Mouse (Mus musculus): ENCODE data around the gene Foxp1. TPM values are rescaled to one million over a fixed set of nuclear protein-coding genes. Genes with fewer than 3 reads are reported as not detected.

Gene Foxp1
- polyA plus RNA-seq, 1 experiment from 2014 or later: 121 TPM

DNA sequence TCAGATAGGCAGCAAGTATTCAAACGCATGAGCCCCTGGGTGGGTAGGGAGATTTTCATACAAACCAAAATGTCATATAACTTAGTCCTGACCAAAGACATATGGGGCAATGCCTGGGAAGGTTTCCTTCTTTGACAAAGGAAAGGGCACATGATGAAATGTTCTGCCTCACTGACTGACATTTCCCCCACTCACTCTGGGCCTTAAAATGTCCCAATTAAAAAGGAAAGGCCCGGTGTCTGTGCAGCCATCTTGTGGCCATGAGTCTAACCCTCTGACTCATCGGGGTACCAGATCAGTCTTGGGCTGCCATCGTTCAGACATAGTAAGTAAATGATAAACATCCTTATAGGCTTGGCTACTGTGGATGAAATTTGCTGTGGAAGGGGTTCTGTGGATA is 310.1 kb downstream of the Foxp1 start:
- TF ChIP-seq EP300 (IDR thresholded peaks at IDR 0.05) (no peak), CTCF (IDR thresholded peaks at IDR 0.05) (no peak)
- Histone ChIP-seq H3K4me2 (replicated peaks; ENCODE audit: low read depth, low read length) (no peak overlapping the region), H3K36me3 (ENCODE audit: insufficient read depth, low read length) (no peaks in the 10 kb centered on the region; the same call in 1 of the 2 replicates), H3K9me3 (ENCODE audit: low read length) (no peaks in the 10 kb centered on the region), H3K4me1 (ENCODE audit: insufficient read depth, low read depth, low read length) (no peaks in the 10 kb centered on the region; the same call in 1 of the 2 replicates), H3K27ac (ENCODE audit: low read length) (no peak overlapping the region), H3K27me3 (replicated peaks; ENCODE audit: insufficient read depth, low read length) (no peaks in the 10 kb centered on the region), H3K4me3 (ENCODE audit: low read depth, low read length) (no peak overlapping the region), H3K9ac (replicated peaks; ENCODE audit: low read depth) (no peak overlapping the region)
- DNase-seq (ENCODE audit: low spot score) (peak; percentile 18), ATAC-seq (no peak)
- WGBS: 85% methylated on average over 4 of the region's 4 CpGs

DNA sequence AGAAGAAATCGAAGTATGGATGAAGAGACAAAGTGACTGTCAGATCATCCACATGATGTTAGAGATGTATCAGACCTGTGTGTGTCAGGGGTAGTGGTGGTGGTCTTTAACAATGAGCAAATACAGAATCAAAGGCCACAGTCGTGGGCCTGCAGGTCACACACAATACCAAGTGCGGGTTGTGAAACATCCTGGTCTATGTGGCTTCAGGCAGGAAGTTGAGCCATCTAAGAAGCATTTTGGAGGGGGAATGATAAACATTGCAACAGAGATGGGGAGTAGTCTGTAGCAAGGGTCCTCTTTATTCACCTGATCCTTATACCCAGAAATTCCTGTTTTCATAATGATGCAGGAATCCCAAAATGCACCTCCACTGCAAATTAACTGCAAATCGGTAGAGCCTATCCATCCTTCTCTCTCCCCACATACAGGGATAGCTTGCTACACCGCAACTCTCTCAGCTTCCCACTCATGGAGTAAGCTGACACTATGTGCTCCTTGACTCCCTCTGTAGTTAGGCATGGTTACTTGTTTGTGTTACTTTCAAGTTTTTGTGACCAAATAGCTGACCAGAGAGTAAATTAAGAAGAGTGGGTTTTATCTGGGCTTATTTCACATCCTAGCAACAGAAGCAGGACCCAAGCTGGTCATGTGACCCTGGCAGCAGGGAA is 310.7 kb downstream of the Foxp1 start:
- ATAC-seq (peak; percentile 41; the same call in 1 of the 2 replicates), DNase-seq (ENCODE audit: low spot score) (peak; percentile 25)
- Histone ChIP-seq H3K9me3 (ENCODE audit: low read length) (no peaks in the 10 kb centered on the region), H3K27ac (ENCODE audit: low read length) (no peak overlapping the region), H3K4me3 (ENCODE audit: low read depth, low read length) (no peak overlapping the region), H3K4me2 (replicated peaks; ENCODE audit: low read depth, low read length) (no peak overlapping the region), H3K27me3 (replicated peaks; ENCODE audit: insufficient read depth, low read length) (no peaks in the 10 kb centered on the region), H3K9ac (replicated peaks; ENCODE audit: low read depth) (no peak overlapping the region), H3K36me3 (ENCODE audit: insufficient read depth, low read length) (no peaks in the 10 kb centered on the region; the same call in 1 of the 2 replicates), H3K4me1 (ENCODE audit: insufficient read depth, low read depth, low read length) (no peaks in the 10 kb centered on the region; the same call in 1 of the 2 replicates)
- no peak for TF ChIP-seq EP300 (IDR thresholded peaks at IDR 0.05)
- 0 out of 2 replicates have a peak, but pooled peaks have one; percentile 6 for TF ChIP-seq CTCF (IDR thresholded peaks at IDR 0.05)
- WGBS: 70% methylated on average over 5 of the region's 5 CpGs

DNA sequence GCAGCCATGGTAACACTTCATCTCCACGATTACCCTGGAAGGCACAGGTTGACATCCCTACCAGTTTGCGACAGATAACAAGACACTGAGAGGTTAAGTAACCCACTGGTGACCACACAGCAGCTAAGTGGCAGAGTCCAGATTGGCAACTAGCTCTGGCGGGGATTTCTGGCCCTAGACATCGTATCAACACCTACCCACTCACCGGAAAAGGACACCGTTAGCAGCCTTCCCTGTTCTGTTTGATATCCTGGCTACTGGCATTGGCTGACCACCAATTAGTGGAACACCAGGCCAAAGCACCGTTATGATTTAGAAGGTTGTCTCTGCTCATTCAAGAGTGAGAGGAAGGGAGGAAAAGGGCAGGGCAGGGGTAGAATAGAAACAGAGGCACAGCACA is 312.4 kb downstream of the Foxp1 start:
- no peak for DNase-seq (ENCODE audit: low spot score)
- no peak overlapping the region for H3K9ac ChIP-seq (replicated peaks; ENCODE audit: low read depth)
- no peaks in the 10 kb centered on the region for H3K9me3 ChIP-seq (ENCODE audit: low read length)
- no peaks in the 10 kb centered on the region for H3K27me3 ChIP-seq (replicated peaks; ENCODE audit: insufficient read depth, low read length)
- no peak overlapping the region for H3K4me2 ChIP-seq (replicated peaks; ENCODE audit: low read depth, low read length)
- TF ChIP-seq CTCF (IDR thresholded peaks at IDR 0.05) (no peak), EP300 (IDR thresholded peaks at IDR 0.05) (no peak)
- 69% methylated on average over 7 of the region's 7 CpGs for WGBS
- H3K4me1 ChIP-seq (ENCODE audit: insufficient read depth, low read depth, low read length): peaks cover under 1% of the 10 kb centered on the region; the same call in 1 of the 2 replicates
- no peak for ATAC-seq
- no peak overlapping the region for H3K4me3 ChIP-seq (ENCODE audit: low read depth, low read length)
- no peak overlapping the region for H3K27ac ChIP-seq (ENCODE audit: low read length)
- no peaks in the 10 kb centered on the region; the same call in 1 of the 2 replicates for H3K36me3 ChIP-seq (ENCODE audit: insufficient read depth, low read length)

DNA sequence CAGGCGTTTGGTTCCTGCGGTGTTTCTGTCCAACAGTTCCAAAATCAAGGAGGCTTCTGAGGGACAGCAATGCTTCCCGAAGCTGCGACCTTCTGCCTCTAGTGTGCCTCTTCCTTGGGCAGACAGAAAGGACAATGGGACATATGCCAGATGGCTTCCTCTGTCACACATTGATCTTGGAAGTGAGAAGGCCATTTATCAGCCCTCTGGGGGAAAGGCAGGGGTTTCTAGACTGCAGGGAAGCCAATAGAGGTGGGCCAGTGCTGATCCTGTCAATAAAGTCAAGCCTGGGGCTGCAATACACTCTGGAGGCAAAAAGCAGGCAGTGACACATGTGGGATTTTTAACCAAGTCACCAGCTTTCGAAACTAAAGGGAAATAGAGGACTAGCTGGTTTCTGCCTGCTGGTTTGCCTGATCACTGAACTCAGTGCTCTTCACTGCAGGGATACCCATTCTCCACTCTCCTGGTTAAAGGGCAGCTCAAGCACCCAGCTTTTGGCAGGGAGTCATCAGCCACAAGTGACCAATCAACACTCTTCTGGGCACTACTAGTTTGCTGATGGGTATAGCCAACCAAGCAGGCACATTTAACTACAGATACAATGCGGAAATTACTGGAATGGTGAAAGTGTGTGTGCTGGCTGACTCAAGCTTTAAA is 315.2 kb downstream of the Foxp1 start:
- TF ChIP-seq CTCF (IDR thresholded peaks at IDR 0.05): no peak
- no peak for TF ChIP-seq EP300 (IDR thresholded peaks at IDR 0.05)
- Histone ChIP-seq H3K4me1 (ENCODE audit: insufficient read depth, low read depth, low read length) (peaks cover 16% of the 10 kb centered on the region), H3K4me2 (replicated peaks; ENCODE audit: low read depth, low read length) (no peak overlapping the region), H3K27ac (ENCODE audit: low read length) (no peak overlapping the region), H3K4me3 (ENCODE audit: low read depth, low read length) (no peak overlapping the region), H3K36me3 (ENCODE audit: insufficient read depth, low read length) (no peaks in the 10 kb centered on the region), H3K9me3 (ENCODE audit: low read length) (no peaks in the 10 kb centered on the region), H3K27me3 (replicated peaks; ENCODE audit: insufficient read depth, low read length) (no peaks in the 10 kb centered on the region), H3K9ac (replicated peaks; ENCODE audit: low read depth) (no peak overlapping the region)
- ATAC-seq (no peak), DNase-seq (ENCODE audit: low spot score) (no peak)
- WGBS: 56% methylated on average over 6 of the region's 6 CpGs

DNA sequence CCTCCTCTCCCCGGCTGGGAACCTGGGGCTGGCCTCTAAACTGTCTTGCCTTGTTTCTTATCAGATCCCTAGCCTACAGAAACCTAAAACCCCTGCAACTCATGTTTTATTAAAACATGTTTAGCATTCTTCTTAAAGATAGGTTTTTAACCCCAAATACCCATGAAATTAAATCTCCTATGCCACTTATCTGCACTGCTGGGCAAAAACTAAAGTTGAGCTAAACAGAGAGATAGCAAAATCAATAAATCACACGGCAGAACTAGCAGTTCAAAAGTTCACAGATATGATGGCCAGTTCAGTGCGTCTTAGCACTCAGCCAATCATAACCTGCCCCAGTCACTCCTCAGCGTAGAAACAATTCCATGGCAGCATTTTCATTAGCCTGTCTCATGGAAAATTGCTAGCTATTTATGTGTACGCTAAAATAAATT is 316.1 kb downstream of the Foxp1 start:
- no peak for DNase-seq (ENCODE audit: low spot score)

DNA sequence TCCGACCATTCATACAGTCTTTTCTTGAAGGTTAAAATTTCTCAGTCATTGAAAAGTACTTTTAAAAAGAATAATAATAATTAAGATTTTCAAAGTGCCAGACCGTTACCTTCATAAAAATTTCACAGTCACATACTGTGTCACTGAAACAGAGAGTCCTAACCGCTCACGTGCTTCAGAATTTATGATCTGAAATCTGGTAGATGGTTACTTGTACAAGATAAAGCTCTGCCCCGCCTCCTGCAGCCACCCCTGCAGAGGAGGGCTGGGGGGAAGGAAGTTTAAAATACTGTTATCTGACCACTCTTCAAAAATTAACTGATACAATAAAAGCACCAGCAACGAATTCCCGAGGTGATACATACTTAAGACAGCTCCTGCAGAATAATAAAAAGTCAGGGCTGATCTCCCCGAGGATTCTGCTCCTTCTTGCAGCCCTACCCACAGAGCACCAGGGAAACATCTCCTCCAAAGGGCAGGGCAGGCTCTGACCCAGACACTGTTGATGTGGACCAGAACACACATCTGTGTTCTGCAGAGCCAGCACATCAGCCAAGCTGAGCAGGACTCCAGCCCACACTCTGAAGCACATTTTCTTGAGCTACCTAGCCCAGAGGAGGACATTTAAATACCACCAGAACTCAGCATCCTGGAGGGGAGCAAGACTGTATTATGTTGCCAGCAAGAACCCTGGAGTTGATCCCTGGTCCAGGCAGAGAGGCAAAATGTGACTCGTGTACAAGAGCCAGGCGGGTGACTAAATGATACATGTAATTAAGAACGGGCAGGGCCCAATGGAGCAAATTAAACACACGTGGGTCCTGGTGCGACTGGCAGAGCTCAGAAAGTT is 316.7 kb downstream of the Foxp1 start:
- H3K27ac ChIP-seq (ENCODE audit: low read length): no peak overlapping the region
- no peaks in the 10 kb centered on the region for H3K27me3 ChIP-seq (replicated peaks; ENCODE audit: insufficient read depth, low read length)
- H3K9ac ChIP-seq (replicated peaks; ENCODE audit: low read depth): no peak overlapping the region
- peaks cover 16% of the 10 kb centered on the region for H3K4me1 ChIP-seq (ENCODE audit: insufficient read depth, low read depth, low read length)
- no peak overlapping the region for H3K4me2 ChIP-seq (replicated peaks; ENCODE audit: low read depth, low read length)
- WGBS: 37% methylated on average over 13 of the region's 13 CpGs
- ATAC-seq: no peak
- no peak for DNase-seq (ENCODE audit: low spot score)
- no peaks in the 10 kb centered on the region for H3K36me3 ChIP-seq (ENCODE audit: insufficient read depth, low read length)
- no peaks in the 10 kb centered on the region for H3K9me3 ChIP-seq (ENCODE audit: low read length)
- TF ChIP-seq CTCF (IDR thresholded peaks at IDR 0.05) (no peak), EP300 (IDR thresholded peaks at IDR 0.05) (no peak)
- no peak overlapping the region for H3K4me3 ChIP-seq (ENCODE audit: low read depth, low read length)

More for the DNA sequence above, 316.1 kb downstream of the Foxp1 start:
- H3K9ac ChIP-seq (replicated peaks; ENCODE audit: low read depth): no peak overlapping the region
- WGBS: 47% methylated on average over 5 of the region's 5 CpGs
- H3K27me3 ChIP-seq (replicated peaks; ENCODE audit: insufficient read depth, low read length): no peaks in the 10 kb centered on the region
- TF ChIP-seq CTCF (IDR thresholded peaks at IDR 0.05): no peak
- TF ChIP-seq EP300 (IDR thresholded peaks at IDR 0.05): no peak
- H3K4me2 ChIP-seq (replicated peaks; ENCODE audit: low read depth, low read length): no peak overlapping the region
- H3K4me3 ChIP-seq (ENCODE audit: low read depth, low read length): no peak overlapping the region
- ATAC-seq: no peak
- no peak overlapping the region for H3K27ac ChIP-seq (ENCODE audit: low read length)
- peaks cover 16% of the 10 kb centered on the region for H3K4me1 ChIP-seq (ENCODE audit: insufficient read depth, low read depth, low read length)
- no peaks in the 10 kb centered on the region for H3K9me3 ChIP-seq (ENCODE audit: low read length)
- no peaks in the 10 kb centered on the region for H3K36me3 ChIP-seq (ENCODE audit: insufficient read depth, low read length)
